Mouse (Mus musculus) hindbrain, embryonic 15.5 days (tissue): ENCODE data around the gene Snrnp200. TPM values are rescaled to one million over a fixed set of nuclear protein-coding genes. Genes with fewer than 3 reads are reported as not detected.
"Not testable (repeated sequence)": the region's sequence is repeated elsewhere in the genome, so short reads cannot be mapped to it uniquely, and the experiment has no call there.

Experiments
- ATAC-seq: fragments of 200-750 bp; cut with Nextera tagmentation; 2 replicates; pipeline ENCODE4 v1.8.0; 2017; ENCODE audit warnings: low read depth, moderate number of reproducible peaks, moderate TSS enrichment; ENCODE audit not compliant: low FRiP score
- H3K27ac ChIP-seq: fragments of 300-500 bp; sonication (generic); replicated peaks from 2 replicates; pipeline ENCODE4 v1.5.1; 2015; ENCODE audit warnings: mild to moderate bottlenecking, inconsistent platforms
- H3K27me3 ChIP-seq: fragments of 300-500 bp; sonication (generic); 2 replicates; pipeline ENCODE4 v1.6.1; 2015; ENCODE audit warnings: control low read depth, inconsistent platforms
- H3K36me3 ChIP-seq: fragments of 300-500 bp; sonication (generic); 2 replicates; pipeline ENCODE4 v1.6.1; 2015; ENCODE audit warnings: control low read depth, inconsistent platforms
- H3K4me1 ChIP-seq: fragments of 300-500 bp; sonication (generic); replicated peaks from 2 replicates; pipeline ENCODE4 v1.6.1; 2015; ENCODE audit warnings: control low read depth, inconsistent platforms
- H3K4me2 ChIP-seq: fragments of 300-500 bp; sonication (generic); 2 replicates; pipeline ENCODE4 v1.6.1; 2015; ENCODE audit warnings: moderate library complexity, mild to moderate bottlenecking, inconsistent platforms
- H3K4me3 ChIP-seq: fragments of 300-500 bp; sonication (generic); 2 replicates; pipeline ENCODE4 v1.5.1; 2015; ENCODE audit warnings: mild to moderate bottlenecking, inconsistent platforms
- H3K9ac ChIP-seq: fragments of 300-500 bp; sonication (generic); 2 replicates; pipeline ENCODE4 v1.6.1; 2015; ENCODE audit warnings: inconsistent platforms
- H3K9me3 ChIP-seq: fragments of 300-500 bp; sonication (generic); 2 replicates; pipeline ENCODE4 v1.6.1; 2016; ENCODE audit warnings: control low read depth, inconsistent platforms
- WGBS: fragments of 180-500 bp; shearing (Covaris S2); methylation state at CpG from one replicate; pipeline ENCODE4 v1.1.7; 2015; 5-methylcytosine and 5-hydroxymethylcytosine counted together
- polyA plus RNA-seq: library from polyadenylated mRNA; unstranded; fragments of >200 nt; fragmentation: Nextera tagmentation; extraction: Ambion mirVana; gene quantifications from 2 replicates; pipeline ENCODE4 v1.2.1, GENCODE M21; 2015

Gene Snrnp200
- polyA plus RNA-seq, 1 experiment from 2014 or later = 50.1 TPM

DNA sequence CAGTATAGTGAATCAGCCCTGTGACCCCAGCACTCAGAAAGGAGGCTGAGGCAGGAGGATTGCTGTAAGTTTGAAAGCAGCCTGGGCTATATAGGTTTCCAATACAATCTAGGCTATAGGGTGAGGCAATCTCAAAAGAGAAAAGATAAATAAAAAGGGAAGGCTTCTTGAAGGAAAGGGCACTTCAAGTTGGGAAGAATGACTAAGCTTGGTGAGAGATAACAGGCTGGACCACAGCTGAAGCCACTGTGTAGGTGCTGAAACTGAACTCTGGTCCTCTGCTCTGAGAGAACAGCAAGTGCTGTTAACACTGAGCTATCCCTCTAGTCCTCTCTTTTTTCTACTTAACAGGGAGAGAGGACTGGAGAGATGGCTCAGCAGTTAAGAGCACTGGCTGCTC lies 54.3 kb downstream of the Snrnp200 start:
- H3K36me3 ChIP-seq = peaks cover 22% of the 10 kb centered on the region
- H3K4me1 ChIP-seq = no peaks in the 10 kb centered on the region
- H3K27ac ChIP-seq = no peak overlapping the region
- H3K9ac ChIP-seq = no peak overlapping the region
- H3K4me2 ChIP-seq = no peak overlapping the region
- H3K4me3 ChIP-seq = no peak overlapping the region
- no peaks in the 10 kb centered on the region for H3K27me3 ChIP-seq
- ATAC-seq = no peak
- no peaks in the 10 kb centered on the region for H3K9me3 ChIP-seq

- H3K27ac ChIP-seq = no peak overlapping the region
- no peaks in the 10 kb centered on the region for H3K27me3 ChIP-seq
- no peak overlapping the region for H3K9ac ChIP-seq
- peaks cover 21% of the 10 kb centered on the region for H3K4me1 ChIP-seq
- no peaks in the 10 kb centered on the region for H3K9me3 ChIP-seq
- no peak for ATAC-seq
- no peak overlapping the region for H3K4me3 ChIP-seq
- WGBS = 42% methylated on average over 4 of the region's 4 CpGs
- no peaks in the 10 kb centered on the region for H3K36me3 ChIP-seq
- H3K4me2 ChIP-seq = no peak overlapping the region
Observed at GRCm38 (mm10) chr2:127267854-127268253, 59.7 kb downstream of the Snrnp200 start.

DNA sequence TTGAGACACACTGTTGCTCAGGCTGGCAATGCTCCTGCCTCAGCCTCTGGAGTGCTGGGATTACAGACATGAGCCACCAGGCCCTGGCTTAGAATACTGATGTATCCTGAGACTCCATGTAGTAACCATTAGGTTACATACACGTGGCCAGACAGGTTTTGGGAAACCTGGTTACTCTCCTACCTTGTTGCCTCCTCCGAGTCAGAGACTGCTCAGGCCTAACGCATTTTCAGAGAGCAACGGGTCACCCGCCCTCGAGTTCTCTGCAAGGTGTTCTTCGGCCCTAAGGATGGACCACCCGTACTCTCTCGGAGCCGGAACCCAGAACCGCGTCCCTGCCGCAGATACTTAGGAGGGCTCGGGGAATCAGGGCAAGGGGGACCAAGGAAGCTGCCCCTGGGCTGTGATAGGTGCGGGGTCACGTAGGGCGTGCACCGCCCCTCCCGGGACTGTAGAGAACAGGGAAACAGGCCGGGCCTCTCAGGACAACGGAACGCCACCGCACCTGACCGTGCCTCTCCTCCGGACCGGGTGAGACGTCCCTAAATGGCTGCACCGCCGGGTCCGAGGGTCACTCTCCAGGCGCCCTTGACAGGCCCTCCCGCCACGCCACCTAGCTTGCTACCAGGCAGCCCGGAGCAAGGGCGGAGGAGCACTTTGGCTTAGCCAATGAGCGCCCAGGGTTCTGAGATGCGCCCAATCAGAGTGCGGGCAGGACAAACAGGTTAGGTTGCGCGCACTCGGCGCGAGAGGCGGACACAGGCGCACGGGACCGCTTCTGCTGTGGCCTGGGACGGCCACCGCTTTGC lies 61.5 kb downstream of the Snrnp200 start, which contains the start of gene Stard7:
Gene Stard7, plus strand, starts transcription at position 728 of the 809 bp plus-strand sequence.
- peak within 1 kb of the TSS; percentile 98 for H3K4me3 ChIP-seq

DNA sequence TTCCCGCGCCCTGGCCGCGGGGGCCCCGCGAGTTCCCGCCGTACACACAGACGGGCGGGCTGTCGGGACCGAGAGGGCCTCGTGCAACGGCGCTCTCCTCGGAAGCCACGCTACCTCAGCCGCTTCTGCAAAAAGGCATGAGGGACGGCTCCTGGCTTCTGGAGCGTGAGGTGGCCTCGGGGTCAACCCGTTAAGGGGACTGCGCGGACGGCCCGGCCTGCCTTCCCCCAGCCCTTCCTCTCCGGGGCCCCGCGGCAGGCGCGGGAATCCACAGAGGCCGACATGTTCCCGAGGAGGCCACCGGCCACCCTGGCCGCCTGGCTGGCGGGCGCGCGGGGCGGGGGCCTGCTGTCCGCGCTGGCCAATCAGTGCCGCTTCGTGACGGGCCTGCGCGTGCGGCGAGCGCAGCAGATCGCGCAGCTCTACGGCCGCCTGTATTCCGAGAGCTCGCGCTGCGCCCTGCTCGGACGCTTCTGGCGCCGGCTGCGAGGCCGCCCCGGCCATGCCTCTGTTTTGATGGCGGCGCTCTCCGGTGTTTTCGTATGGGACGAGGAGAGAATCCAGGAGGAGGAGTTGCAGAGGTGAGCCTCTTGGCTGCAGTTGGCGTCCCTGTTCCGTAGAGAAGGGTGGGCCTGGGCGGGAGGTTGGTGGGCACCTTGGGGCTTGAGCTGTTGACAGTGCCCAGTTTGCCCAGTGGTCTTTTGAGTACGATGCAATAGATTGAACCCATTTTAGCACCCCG lies 62.3 kb downstream of the Snrnp200 start:
- Histone ChIP-seq H3K4me2 (peak overlapping the region; percentile 91), H3K4me3 (peak overlapping the region; percentile 98), H3K9me3 (no peaks in the 10 kb centered on the region), H3K36me3 (no peaks in the 10 kb centered on the region), H3K27ac (peak overlapping the region; percentile 95), H3K27me3 (no peaks in the 10 kb centered on the region), H3K4me1 (peaks cover 39% of the 10 kb centered on the region), H3K9ac (peak overlapping the region; percentile 96)
- peak; percentile 92 for ATAC-seq
- WGBS = under 1% methylated on average over 74 of the region's 75 CpGs

More for the DNA sequence above, 61.5 kb downstream of the Snrnp200 start, which contains the start of gene Stard7:
- no peaks in the 10 kb centered on the region for H3K27me3 ChIP-seq
- peaks cover 32% of the 10 kb centered on the region for H3K4me1 ChIP-seq
- no peaks in the 10 kb centered on the region for H3K36me3 ChIP-seq
- peak within 1 kb of the TSS; percentile 95 for H3K27ac ChIP-seq
- H3K9ac ChIP-seq = peak within 1 kb of the TSS; percentile 96
- WGBS = under 1% methylated on average over 49 of the region's 49 CpGs
- peak within 1 kb of the TSS; percentile 91 for H3K4me2 ChIP-seq
- no peaks in the 10 kb centered on the region for H3K9me3 ChIP-seq
- peak; percentile 98 for ATAC-seq

DNA sequence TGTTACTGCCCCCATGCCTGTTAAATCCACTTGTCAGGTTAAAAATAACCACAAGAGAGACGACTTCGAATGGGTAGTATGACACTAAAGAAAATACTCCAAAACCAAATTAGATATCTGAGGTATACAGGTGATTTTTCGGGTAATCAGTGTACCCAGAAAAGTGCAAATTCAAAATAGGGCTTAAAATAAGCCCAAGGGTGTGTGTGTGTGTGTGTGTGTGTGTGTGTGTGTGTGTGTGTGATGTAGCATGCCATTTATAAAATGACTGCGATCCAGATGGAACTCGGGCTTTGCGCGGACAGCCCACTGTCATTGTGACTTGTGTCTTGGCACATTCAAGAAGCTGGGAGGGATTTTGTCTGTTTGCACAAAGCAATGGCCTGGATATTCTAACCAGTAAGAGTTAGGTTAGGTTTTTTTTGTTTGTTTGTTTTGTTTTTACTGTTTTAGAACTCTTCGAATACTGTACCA lies 62.9 kb downstream of the Snrnp200 start:
- 9% methylated on average over 8 of the region's 8 CpGs for WGBS
- H3K27me3 ChIP-seq = no peaks in the 10 kb centered on the region
- H3K9ac ChIP-seq = peak overlapping the region; percentile 96
- ATAC-seq = no peak
- peaks cover 39% of the 10 kb centered on the region for H3K4me1 ChIP-seq
- H3K9me3 ChIP-seq = no peaks in the 10 kb centered on the region
- H3K4me2 ChIP-seq = peak overlapping the region; percentile 91
- no peaks in the 10 kb centered on the region for H3K36me3 ChIP-seq
- H3K27ac ChIP-seq = peak overlapping the region; percentile 95
- peak overlapping the region; percentile 98 for H3K4me3 ChIP-seq

GRCm38 (mm10) chr2:127272049-127272448 lies 63.9 kb downstream of the Snrnp200 start:
- not testable (repeated sequence) for ATAC-seq, H3K27me3 ChIP-seq, H3K4me3 ChIP-seq, H3K9me3 ChIP-seq, H3K36me3 ChIP-seq, H3K27ac ChIP-seq, H3K9ac ChIP-seq
- Histone ChIP-seq H3K4me1 (peaks cover 39% of the 10 kb centered on the region), H3K4me2 (peak overlapping the region; percentile 91)
- WGBS = 91% methylated on average over 4 of the region's 4 CpGs

GRCm38 (mm10) chr2:127272806-127273205 lies 64.6 kb downstream of the Snrnp200 start:
- Histone ChIP-seq H3K27ac (no peak overlapping the region), H3K9me3 (no peaks in the 10 kb centered on the region), H3K36me3 (no peaks in the 10 kb centered on the region), H3K27me3 (no peaks in the 10 kb centered on the region), H3K4me3 (no peak overlapping the region), H3K9ac (no peak overlapping the region), H3K4me1 (peaks cover 39% of the 10 kb centered on the region), H3K4me2 (0 out of 2 replicates have a peak overlapping the region, but pooled peaks have one; percentile 6)
- WGBS = 98% methylated on average over 3 of the region's 3 CpGs
- ATAC-seq = no peak

GRCm38 (mm10) chr2:127274590-127274989 lies 66.4 kb downstream of the Snrnp200 start:
- H3K9me3 ChIP-seq = no peaks in the 10 kb centered on the region
- H3K4me1 ChIP-seq = peaks cover 36% of the 10 kb centered on the region
- no peak overlapping the region for H3K4me2 ChIP-seq
- no peaks in the 10 kb centered on the region for H3K27me3 ChIP-seq
- no peak overlapping the region for H3K27ac ChIP-seq
- 83% methylated on average over 2 of the region's 2 CpGs for WGBS
- no peak for ATAC-seq
- no peak overlapping the region for H3K9ac ChIP-seq
- H3K4me3 ChIP-seq = no peak overlapping the region
- H3K36me3 ChIP-seq = no peaks in the 10 kb centered on the region

DNA sequence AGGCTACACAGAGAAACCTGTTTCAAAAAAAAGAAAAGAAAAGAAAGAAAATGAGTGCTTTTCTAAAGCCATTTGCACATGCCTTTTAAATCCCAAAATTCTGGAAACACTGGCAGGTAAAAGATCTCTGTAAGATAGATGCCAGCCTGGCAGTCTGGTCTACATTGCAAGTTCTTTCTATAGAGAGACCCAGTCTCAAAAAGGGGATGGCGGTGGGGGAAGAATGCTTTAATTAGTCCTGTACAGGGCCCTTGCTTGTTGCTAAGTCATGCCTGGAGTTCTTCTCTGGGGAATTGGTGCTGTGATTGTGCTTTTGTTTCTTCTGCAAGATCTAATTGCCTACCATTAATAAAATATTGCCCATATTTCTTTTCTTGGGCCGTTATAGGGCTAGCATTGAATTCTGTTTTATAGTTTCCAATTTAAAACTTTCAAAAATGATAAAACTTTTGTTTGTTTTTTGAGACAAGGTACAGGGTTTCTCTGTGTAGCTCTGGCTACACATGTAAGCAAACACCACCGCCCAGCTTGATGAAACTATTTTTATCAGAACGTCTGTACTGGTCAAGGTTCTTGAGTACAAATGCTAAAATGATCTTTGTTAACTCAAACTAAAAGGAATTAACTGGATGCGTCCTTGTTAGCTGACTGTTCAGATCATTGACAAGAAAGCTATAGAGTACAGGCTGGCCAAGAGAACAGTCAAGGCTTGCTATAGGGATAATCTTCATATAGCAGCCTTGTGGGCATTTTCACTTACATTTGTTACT lies 67.5 kb downstream of the Snrnp200 start:
- Histone ChIP-seq H3K27me3 (no peaks in the 10 kb centered on the region), H3K36me3 (no peaks in the 10 kb centered on the region), H3K9me3 (no peaks in the 10 kb centered on the region), H3K4me2 (no peak overlapping the region), H3K4me3 (no peak overlapping the region), H3K9ac (no peak overlapping the region), H3K4me1 (peaks cover 35% of the 10 kb centered on the region), H3K27ac (no peak overlapping the region)
- ATAC-seq = no peak
- 84% methylated on average over 5 of the region's 5 CpGs for WGBS

- H3K9me3 ChIP-seq = no peaks in the 10 kb centered on the region
- no peak for ATAC-seq
- H3K4me3 ChIP-seq = no peak overlapping the region
- peaks cover 15% of the 10 kb centered on the region for H3K4me1 ChIP-seq
- H3K9ac ChIP-seq = no peak overlapping the region
- H3K27ac ChIP-seq = no peak overlapping the region
- H3K36me3 ChIP-seq = no peaks in the 10 kb centered on the region
- H3K27me3 ChIP-seq = no peaks in the 10 kb centered on the region
- H3K4me2 ChIP-seq = no peak overlapping the region
Observed at GRCm38 (mm10) chr2:127278162-127278561, 70.0 kb downstream of the Snrnp200 start.
